Mouse (Mus musculus) R1 (cell line): Measurements from ENCODE around the gene Atp8a2.

Experiments used
- DNase-seq: peaks from one replicate; pipeline ENCODE4 v3.0.0-alpha.2; 2018; ENCODE audit warnings: low read depth, low spot score

The Atp8a2 gene

DNA sequence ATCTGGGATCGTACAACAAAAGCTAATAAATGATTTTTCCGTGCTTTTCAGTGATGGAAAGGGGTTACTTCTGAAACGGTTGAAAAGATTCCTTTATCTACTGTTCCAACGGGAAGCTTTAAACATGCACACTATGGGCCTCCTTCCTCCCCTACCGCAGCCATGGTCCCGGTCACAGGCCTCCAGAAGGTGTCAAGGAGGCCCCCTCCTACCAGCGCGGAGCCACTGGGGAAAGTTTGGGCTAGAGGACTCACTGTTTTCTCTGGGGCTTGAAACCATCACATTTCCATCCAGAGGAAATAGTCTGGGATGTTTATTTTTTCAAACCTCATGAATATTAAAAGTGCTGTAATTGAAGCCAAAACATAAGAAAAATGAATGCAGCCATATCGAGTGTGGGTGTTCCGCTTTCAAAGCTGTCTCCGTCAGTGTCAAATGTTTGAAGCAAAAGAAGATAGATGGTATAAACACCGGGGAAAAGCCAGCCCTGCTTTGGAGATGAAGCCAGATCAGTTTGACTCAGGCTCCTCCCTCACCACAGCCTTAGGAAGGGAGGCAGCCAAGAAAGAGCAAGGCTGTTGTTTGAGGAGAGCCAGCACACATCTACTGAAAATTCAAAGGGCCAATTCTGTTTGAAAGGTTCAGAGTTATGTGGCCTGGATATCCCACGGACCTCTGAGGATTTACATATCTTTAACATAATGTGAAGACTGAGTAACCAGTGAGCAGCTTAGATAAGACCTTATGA is 481.1 kb downstream of the Atp8a2 start:
- no peak for DNase-seq

DNA sequence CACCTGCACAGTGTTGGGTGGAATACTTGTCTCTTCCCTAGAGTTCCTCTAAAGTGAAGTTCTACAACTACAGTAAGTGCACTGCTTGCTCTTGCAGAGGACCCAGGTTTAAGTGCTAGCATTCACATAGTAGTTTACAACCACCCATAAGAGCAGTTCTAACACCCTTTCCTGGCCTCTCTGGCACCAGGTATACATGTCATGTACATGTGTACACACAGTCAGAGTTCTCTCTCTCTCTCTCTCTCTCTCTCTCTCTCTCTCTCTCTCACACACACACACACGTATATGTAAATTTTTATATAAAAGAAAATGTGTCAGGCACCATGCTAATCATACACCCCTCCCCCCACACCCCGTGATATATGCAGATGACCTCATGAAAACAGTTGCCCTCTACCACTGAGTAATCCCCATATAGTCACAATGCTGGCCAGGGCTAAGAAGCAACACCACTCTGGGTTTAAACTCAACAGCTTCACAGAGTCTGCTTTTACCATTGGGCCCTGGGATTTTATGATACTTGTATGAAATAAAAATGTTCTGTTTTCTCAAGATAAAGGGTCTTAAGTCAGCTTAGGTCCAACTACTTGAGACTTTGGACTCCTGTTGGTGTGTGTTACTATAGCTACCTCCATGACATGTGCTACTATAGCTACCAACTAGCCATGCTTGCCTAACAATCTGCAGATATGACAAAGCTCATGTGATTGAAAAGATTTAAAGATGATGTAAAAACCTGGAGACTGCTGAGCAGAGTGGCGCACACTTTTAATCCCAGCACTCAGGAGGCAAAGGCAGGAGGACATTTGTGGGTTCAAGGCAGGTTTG is 487.3 kb downstream of the Atp8a2 start:
- DNase-seq = no peak

DNA sequence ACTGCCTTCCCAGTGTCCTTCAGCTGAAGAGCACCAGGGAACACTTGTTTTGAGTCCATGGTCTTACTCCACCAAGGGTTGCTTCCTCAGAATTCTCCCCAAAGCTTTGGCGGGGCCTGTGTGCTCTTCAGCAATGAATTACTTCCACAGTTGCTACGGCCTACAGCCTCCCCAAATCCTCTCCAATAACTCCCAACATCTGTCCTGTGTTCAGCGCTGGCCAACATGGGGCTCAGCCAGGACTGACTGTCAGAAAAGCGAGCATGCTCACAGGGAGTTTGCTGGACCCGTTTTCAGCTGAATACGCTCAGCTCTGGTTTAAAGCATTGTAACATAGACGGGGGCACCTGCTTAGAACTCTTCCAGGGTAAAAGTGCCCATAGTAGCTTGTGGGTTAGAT is 489.0 kb downstream of the Atp8a2 start:
- no peak for DNase-seq

DNA sequence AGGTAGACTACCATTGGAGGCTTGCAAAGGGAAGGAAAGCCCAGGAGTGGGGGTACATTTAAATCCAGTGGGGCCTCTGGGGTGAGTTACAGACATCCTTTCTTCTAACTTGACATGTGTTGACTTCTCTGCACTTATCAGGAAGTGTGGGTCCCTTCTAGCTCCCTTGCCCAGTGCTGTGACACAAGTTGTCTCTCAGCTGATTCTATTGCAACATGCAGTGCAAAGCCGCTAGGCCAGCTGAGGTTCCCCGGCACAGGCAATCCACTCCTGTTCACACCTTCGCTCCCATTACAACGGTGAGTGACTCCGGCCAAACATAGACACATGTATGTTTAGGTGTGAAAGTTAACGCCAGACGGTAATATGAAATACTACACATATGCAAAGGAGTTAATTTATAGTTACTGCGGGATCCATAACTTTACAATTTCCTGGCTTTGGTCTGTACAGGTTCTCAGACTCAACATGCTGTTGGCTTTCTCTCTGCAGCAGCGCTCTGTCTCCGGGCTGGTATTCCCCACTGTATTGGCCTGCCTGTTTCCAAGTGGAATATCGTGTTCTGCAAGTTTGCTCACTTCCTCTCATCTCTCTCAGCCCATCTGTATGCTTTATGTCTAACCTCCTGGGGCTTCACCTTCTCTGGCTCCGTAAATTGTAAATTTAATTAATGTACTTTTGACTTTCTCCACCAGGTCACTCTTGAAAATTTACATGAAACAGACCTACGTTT is 491.5 kb downstream of the Atp8a2 start:
- no peak for DNase-seq

DNA sequence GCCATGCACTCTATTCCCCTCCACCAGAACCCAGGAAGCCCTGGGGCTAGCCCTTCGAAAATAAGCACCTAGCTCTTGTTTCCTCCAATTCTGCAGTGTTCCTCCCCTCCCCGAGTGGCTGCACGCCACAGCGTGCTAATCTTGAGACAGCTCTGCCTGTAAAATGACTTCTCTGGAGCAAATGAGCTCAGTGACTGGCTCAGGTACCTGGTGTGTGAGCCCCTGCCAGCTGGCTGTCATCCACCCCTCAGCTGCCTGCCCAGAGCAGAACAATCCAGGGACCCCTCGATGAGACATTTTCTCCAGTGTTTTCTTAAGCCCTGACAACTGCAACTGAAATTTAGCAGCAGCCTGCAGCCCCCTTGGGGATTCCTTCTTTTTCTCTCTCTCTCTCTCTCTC is 495.5 kb downstream of the Atp8a2 start:
- DNase-seq = no peak

DNA sequence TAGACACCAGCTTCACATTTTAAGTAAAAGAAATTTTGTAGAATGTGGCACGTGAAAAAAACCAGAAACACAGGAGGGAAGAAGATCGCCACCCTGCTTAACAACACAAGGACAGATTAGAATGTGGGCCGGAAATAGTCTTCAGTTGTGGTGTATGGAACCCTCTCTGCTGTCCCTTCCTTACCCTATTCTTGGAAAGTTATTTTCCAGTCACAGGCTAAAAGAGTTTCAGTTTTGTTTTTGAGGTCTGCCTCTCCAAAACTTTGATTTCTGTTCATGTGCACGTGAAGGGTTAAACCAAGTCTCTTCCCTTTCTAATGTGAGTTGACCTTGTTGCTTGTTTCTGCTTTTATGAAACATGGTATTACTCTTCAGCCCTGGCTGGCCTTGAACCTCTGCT is 501.8 kb downstream of the Atp8a2 start:
- DNase-seq = no peak

DNA sequence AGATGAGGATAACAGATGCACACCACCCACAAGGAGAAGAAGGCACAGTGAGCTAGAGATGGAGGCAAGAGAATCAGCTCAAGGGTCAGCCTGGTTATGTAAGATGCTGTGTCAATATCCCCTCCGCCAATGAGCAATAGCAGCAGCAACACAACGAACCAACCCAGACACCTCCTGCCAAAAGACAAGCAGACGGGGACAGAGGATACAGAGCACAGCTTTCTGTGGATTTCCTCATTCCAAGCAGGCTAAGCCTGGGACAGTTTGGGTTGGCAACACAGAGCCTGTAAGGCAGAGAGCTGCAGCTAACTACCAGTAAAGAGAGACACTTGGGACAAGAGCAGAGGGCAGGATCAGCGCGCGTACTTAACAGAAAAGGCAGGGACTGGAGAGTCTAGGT is 504.8 kb downstream of the Atp8a2 start:
- no peak for DNase-seq

DNA sequence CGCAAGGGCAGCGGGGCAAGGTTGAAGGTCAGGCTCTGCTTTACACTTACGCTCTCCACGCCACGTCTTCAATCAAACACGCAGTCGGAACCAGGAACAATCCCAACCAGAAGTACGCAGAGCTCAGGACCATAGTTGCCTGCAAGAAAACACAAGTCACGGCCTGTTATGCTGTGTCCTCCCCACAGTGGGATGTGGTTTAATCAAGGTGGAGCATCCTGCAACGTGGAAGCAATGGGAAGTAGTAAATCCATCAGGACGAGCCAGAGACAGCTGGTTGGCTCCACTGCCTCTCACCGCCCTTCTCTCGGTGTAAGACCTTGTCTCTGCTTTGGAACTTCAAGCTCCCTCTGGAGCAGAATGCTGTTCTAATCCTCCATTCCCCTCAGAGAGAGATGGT is 505.6 kb downstream of the Atp8a2 start:
- DNase-seq = no peak

DNA sequence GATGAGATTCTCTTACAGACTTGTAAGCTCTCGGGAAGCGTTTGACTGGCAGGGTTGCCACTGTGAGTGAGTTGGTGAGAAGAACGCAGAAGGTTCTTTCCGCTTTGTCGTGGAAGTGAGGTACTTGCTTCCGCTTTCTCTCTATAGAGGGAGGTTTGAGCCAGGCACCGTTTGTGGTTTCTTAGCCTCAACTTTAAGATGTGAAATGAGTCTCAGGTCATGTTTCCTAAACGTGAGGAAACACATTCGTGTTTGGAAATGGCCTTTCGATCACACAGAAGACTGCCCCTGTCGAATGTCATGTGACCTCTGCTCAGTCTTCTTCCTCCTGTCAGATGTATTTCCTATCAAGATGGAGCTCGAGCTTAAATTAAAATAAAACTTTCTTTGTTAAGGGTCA is 506.0 kb downstream of the Atp8a2 start:
- DNase-seq = no peak

DNA sequence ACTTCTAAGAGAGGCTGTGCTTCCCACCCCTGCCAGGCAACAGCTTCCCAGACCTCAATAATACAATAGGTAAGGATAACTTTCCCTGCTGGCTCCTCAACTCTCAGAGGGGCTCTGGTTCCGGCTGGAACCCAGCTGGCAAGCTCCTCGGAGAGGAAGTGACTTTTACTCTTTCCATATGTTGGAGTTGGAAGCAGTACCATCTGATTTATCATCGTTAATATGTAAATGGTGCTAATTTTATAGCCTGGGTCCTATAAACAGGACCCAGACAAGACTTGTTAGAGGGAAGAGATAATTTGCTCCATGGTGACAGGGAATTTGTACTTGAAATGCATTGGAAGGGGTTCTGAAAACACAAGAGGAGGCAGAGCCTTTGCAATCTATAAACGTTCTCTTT is 507.4 kb downstream of the Atp8a2 start:
- no peak for DNase-seq

DNA sequence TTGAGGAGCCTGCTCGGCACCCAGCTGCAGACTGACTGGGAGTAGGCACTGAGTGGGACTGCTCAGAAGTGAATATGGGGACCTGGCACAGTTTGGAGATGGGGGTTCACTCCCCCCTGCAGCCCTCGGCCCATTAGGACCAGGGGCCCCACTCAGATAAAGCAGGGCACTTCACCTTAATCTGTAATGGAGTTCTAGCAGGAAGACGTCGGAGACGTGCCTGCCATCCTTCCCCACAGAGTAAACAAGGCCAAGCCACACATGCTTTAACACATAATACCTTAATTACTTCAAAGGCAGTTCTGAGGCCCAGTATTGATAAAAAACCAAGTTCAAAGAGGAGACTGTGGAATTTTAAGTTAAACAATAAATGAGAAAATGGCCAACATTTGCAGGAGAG is 510.8 kb downstream of the Atp8a2 start:
- no peak for DNase-seq

DNA sequence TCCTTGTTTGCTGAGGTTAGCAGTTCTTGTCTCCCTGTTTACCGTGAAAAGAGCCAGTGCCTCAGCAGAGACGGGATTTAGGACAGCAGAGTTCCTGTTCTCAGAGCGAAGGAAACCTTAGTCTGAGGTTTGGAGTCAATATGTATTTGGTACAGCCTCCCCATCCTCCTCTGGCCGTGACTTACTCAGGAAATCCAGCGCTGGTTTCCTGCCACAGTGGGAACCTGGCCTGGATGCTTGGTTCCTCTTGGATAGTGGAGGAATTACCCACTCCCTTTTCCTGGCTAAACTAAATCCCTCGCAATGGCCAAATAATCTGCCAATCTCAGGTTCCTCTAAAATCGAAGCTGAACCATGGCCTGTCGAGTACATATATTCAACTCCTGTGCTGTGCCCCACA is 511.6 kb downstream of the Atp8a2 start:
- no peak for DNase-seq

DNA sequence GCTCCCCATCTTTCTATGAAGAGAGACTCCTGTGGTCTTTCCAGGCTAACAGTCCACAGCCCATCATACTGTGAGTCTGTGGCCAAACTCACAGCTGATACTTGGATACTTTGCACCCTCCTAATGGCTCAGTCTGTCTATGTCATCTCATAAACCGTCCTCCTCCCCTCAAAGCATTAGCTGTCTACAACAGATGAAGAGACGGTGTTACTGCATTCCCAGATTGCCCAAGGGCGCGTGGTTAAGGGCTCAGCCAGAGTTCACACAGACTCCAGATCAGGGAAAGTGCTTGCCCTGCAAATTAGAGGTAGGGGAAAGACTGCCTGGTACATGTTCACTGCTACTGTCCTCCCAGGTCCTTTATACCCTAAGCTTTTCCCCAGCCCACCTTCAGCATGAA is 515.1 kb downstream of the Atp8a2 start:
- DNase-seq = no peak

DNA sequence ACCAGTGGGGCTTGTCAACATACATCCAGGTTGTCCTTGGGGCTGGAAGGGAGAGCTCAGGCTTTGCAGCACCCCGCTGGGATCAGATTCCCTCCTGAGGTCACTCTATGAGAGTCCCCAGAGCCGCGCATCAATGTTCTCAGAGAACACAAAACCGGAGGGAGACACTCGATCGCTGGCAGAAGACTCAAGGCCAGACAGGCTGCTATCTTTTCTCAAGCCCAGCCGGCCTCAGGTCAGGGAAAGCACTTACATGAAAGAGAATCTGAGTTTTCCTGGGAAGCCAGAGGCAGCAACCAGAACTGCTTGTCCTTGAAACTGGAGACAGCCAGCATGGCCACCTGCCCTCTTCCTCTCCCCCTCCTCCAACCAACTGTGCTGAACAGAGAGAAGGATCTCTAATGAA is 519.4 kb downstream of the Atp8a2 start:
- DNase-seq = peak; percentile 16

DNA sequence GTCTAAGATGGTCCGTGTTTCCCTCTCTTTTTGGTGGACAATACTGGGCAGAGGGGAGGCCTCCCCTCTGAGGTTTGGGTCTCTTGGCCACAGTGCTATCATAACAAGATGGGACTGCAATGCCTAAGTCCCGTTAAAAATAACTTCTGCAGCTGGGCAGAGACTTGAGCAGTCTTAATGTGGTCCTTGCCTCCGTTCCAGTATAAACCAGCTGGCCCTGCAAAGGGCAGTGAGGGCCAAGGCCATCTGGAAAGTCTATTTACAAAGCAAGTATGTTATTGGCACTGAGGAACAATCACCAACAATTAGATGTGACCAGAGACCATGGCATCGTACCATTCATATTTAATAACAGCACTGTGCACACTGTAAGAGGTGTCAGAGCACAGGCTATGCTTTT is 521.6 kb downstream of the Atp8a2 start:
- DNase-seq = no peak

DNA sequence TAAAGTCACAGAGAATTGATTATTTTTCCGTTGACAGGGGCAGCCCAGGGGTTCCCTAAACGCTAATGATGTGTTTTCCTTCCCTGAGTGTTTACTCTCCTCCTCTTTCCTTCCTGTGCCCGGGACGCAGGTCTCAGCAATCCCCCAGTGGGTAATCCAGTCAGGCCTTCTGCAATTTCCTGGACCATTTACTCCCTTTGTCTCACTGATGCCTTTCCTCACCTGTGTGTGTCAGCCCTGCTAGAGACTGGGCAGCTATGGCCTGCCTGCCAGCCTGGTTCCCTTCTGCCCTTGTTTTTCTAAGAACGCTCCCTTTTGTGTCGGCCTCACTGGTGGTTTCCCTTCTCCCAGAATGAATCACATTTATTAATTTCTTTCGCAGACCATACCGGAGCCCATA is 522.4 kb downstream of the Atp8a2 start:
- DNase-seq = no peak

DNA sequence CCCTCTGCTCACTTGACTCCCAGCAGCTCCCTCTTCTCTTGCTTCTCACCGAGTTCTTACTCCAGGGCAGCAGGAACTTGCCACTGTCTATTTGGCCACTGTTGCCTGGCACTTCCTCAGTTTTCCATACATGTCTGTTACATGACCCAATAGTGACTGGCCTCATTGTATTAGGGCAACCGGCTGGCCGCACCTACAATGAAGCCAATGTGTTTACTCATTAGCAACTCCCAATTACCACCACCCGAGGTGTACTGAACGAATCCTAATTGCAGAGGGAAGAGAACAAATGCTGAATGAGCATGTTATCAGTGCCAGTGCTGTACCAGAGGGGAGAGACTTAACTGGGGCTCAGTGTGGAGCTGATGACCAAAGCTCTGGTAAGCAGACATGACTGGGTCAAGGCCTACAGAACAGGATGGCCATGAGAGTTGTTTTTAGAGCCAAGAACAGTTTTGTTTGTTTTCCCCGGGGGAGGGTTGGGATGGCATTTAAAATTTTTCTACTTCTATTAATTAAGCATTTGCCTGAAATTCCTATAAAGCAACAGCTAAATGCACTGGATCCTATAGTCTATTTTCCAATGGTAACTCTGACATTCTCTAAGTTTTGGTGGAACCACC is 524.0 kb downstream of the Atp8a2 start:
- DNase-seq = no peak

DNA sequence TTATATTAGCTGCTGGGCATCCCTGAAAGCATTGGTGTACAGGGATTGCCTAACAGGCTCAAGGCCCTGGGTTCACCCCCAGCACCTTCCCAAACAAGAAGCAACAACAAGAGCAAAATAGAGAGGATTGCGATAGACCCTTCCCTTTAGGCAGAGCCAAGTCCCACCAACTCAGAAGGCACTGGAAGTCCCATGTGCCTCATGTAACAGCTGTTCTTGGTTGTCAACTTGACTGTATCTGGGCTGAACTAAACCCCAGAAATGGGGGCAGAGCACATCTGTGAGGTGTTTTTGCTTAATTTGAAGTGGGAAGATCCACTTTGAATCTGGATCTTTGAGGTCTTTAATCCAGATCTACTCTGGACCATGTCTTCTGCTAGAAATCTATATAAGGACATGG is 539.9 kb downstream of the Atp8a2 start:
- DNase-seq = no peak

DNA sequence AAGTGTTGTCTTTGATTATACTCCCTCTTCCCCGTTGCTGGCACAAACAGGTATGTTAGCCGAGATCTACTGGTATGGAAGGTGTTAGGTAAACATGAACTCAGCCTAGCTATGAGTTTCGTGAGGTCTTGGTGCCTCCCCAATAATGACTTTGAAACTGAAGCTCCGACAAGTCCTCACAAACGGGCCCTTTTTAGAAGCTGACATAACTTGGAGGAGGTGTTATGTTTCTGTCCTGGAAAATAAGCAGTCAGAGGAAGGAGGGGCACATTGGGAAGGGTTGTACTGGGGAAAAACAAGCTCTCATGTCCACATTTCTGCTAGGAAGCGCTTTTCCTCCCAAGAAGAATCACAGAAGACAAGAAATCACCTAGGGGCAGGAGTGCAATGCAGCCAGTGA is 540.4 kb downstream of the Atp8a2 start:
- no peak for DNase-seq

DNA sequence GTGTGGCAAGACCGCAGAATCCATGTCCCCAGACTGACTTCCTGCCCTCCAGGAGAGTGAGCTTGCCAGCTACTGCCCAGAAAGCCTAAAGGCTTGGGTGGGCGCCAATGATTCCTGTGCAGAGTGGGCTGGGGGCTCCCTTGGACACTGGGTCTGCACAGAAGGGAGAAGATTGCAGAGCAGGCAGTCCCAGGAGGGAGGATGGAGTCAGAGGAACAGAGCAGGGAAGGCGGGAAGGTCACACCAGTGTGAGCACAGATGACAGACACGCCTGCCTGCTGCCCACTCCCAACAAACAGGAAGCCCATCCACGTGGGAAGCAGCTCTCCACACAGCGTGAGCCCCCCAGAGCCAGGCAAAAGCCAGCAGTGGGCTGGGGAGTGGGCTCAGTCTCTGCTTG is 547.6 kb downstream of the Atp8a2 start:
- no peak for DNase-seq

DNA sequence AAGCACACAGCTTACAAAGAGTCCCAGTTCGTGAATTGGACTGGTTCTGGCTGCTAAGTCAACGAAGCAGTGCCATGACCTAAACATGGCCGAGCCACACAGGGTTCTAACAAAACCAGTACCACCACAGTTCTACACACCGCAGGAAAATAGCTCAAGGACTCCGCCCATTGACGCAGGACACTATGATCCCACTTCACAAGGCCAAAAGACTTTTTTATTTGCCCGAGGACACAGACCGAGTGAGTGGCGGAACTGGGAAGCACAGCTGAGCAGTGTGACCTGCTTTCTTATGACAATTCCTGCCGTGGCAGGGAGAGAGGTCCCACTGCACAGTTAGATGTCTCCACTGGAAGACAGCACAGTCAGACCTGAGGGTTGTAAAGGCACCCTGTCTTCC is 548.4 kb downstream of the Atp8a2 start:
- DNase-seq = no peak
